Mouse (Mus musculus): ENCODE data around the gene Gm6217. TPM values are rescaled to one million over a fixed set of nuclear protein-coding genes. Genes with fewer than 3 reads are reported as not detected.
"Not testable (repeated sequence)": the region's sequence is repeated elsewhere in the genome, so short reads cannot be mapped to it uniquely, and the experiment has no call there.

Gene Gm6217
- polyA plus RNA-seq (2016; fragmentation: Nextera tagmentation; extraction: Ambion mirVana) = not detected in 2 replicates

DNA sequence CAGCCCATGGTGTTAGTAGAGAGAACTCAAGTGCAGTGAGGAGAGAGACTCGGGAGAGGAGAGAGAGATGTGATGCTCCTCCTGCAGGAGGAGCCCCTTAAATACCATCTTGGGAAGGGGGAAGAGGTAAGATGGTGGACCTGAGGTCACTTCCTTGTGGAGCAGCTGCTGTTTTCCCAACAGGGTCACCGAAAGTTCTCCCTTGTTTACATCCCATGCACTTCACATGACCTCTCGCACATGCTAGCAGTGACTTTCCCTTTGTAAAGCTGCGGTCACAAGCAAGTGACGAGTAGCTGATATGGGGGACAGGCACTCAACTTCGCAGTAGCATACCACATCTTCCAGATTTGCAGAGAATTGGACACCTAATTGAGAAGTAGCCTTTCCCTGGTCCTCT lies at the start of gene Gm6217:
Gm6217 (minus strand) TSS at position 74 of the 400 bp plus-strand sequence.
- not testable (repeated sequence) for ATAC-seq; H3K9me3 ChIP-seq (replicated peaks)

DNA sequence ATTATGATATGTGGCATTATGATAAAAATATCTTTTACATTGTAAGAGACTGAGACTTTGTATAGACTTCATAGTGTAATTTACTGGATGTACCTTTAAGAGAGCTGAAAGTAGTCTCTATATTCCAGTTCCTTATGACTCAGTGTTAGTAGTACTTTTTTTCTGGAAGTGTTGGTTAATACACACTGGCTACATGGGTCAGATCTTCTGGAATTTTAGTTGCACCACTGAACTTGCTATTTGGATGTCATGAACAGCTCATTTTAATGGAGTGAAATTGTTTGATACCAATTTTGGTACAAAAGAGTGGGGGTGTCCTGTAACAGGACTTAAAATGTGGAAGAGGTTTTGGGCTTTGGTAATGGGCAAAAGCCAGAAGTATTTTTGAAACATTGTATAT lies 46.6 kb upstream of the Gm6217 start:
- H3K4me3 ChIP-seq = no peak overlapping the region
- H3K4me1 ChIP-seq = peaks cover 24% of the 10 kb centered on the region
- no peaks in the 10 kb centered on the region for H3K9me3 ChIP-seq (replicated peaks)
- no peak overlapping the region for H3K4me2 ChIP-seq
- ATAC-seq = no peak
- H3K36me3 ChIP-seq = no peaks in the 10 kb centered on the region
- no peak overlapping the region for H3K9ac ChIP-seq
- no peak overlapping the region for H3K27ac ChIP-seq
- no peaks in the 10 kb centered on the region for H3K27me3 ChIP-seq (replicated peaks)

More for the DNA sequence above, at the start of gene Gm6217:
- not testable (repeated sequence) for H3K27me3 ChIP-seq (replicated peaks); H3K4me1 ChIP-seq; H3K27ac ChIP-seq; H3K4me2 ChIP-seq; H3K4me3 ChIP-seq; H3K9ac ChIP-seq; H3K36me3 ChIP-seq
- no CpG with 5 or more reads among the region's 6 CpGs for WGBS (ENCODE audit: insufficient replicate concordance)

- no peaks in the 10 kb centered on the region for H3K27me3 ChIP-seq (replicated peaks)
- H3K9me3 ChIP-seq (replicated peaks) = no peaks in the 10 kb centered on the region
- H3K36me3 ChIP-seq = no peaks in the 10 kb centered on the region
- H3K27ac ChIP-seq = no peak overlapping the region
- WGBS (ENCODE audit: insufficient replicate concordance) = 32% methylated on average over 5 of the region's 5 CpGs
- H3K4me3 ChIP-seq = no peak overlapping the region
- no peak for ATAC-seq
- peaks cover 29% of the 10 kb centered on the region for H3K4me1 ChIP-seq
- no peak overlapping the region for H3K4me2 ChIP-seq
- no peak overlapping the region for H3K9ac ChIP-seq
These were observed 44.6 kb upstream of the Gm6217 start for GRCm38 (mm10) chr1:82975750-82976149.

DNA sequence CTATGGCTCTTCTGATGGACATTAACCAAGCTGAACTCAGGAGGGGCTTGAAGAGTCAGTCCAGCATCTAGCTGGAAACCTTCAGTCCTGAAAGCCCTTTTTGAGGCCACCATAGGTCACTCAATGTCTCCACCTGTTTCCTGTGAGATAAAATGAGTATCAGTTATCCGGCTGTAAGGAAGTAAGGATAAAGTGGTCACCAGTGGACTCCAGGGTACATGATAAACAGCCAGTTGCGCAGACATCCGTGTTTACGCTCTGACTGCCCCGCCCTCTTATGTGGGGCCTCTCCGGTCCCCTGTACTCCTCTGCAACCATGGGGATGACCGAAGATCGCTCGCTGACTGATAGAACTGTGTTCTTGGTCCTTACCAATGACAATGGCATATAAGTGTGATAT lies 43.1 kb upstream of the Gm6217 start:
- Histone ChIP-seq H3K4me3 (no peak overlapping the region), H3K27me3 (replicated peaks) (no peaks in the 10 kb centered on the region), H3K36me3 (no peaks in the 10 kb centered on the region), H3K9me3 (replicated peaks) (no peaks in the 10 kb centered on the region), H3K4me2 (peak overlapping the region; percentile 37), H3K27ac (peak overlapping the region; percentile 39; the same call in 1 of the 2 replicates), H3K4me1 (peaks cover 29% of the 10 kb centered on the region), H3K9ac (no peak overlapping the region)
- peak; percentile 93 for ATAC-seq
- 17% methylated on average over 9 of the region's 9 CpGs for WGBS (ENCODE audit: insufficient replicate concordance)

- Histone ChIP-seq H3K27ac (peak overlapping the region; percentile 39; the same call in 1 of the 2 replicates), H3K4me1 (peaks cover 29% of the 10 kb centered on the region)
These were observed 42.7 kb upstream of the Gm6217 start for GRCm38 (mm10) chr1:82973901-82974300.

DNA sequence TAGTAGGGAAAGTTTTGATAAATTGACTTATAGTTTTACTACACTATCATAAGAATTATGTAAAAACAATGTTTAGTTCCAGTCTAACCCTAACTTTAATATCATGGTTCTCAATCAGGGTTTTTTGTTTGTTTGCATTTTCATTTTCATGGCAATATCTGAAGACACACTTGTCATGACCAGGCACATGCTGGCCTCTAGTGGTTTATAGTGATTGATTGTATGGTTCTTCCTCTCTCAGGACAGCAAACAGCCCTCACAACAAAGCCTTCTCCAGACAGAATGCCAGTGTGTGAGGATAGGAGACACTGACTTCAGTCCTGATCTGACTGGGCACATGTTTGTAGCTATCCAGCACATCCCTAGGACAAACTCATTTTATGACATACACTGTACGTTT lies 42.0 kb upstream of the Gm6217 start:
- Histone ChIP-seq H3K4me2 (no peak overlapping the region), H3K4me1 (peaks cover 29% of the 10 kb centered on the region), H3K9me3 (replicated peaks) (no peaks in the 10 kb centered on the region), H3K36me3 (no peaks in the 10 kb centered on the region), H3K4me3 (no peak overlapping the region), H3K27me3 (replicated peaks) (no peaks in the 10 kb centered on the region), H3K9ac (no peak overlapping the region), H3K27ac (no peak overlapping the region)
- ATAC-seq = no peak
- WGBS (ENCODE audit: insufficient replicate concordance) = 59% methylated on average over 1 of the region's 1 CpGs

More at GRCm38 (mm10) chr1:82973901-82974300, 42.7 kb upstream of the Gm6217 start:
- Histone ChIP-seq H3K9me3 (replicated peaks) (no peaks in the 10 kb centered on the region), H3K4me2 (peak overlapping the region; percentile 37; the same call in 1 of the 2 replicates), H3K4me3 (no peak overlapping the region), H3K36me3 (no peaks in the 10 kb centered on the region), H3K27me3 (replicated peaks) (no peaks in the 10 kb centered on the region), H3K9ac (no peak overlapping the region; the same call in 1 of the 2 replicates)
- 23% methylated on average over 6 of the region's 6 CpGs for WGBS (ENCODE audit: insufficient replicate concordance)
- peak; percentile 19 for ATAC-seq

DNA sequence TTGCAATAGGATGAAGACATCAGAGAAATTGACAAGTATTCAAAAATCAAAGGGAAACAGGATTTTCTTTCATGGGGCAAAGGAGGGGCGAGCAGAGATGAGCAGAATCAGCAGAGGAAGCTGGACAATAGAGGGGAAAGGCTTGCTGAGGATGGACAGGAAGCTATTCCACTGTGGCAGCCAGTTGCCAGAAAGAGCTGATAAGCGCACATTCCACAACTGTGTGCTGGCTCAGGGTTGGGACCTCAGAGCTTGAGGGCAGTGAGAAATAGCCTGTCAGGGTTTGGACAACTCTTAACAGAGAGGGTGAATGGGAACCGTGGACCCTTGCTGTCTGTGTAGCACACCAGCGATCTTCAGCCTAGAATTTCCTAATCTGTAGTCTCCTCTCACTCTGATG lies 40.8 kb upstream of the Gm6217 start:
- peak; percentile 66 for ATAC-seq
- Histone ChIP-seq H3K4me2 (no peak overlapping the region), H3K9ac (no peak overlapping the region), H3K4me1 (peaks cover 29% of the 10 kb centered on the region), H3K36me3 (no peaks in the 10 kb centered on the region), H3K27ac (0 out of 2 replicates have a peak overlapping the region, but pooled peaks have one; percentile 45), H3K27me3 (replicated peaks) (no peaks in the 10 kb centered on the region), H3K9me3 (replicated peaks) (no peaks in the 10 kb centered on the region), H3K4me3 (no peak overlapping the region)
- 20% methylated on average over 4 of the region's 4 CpGs for WGBS (ENCODE audit: insufficient replicate concordance)

DNA sequence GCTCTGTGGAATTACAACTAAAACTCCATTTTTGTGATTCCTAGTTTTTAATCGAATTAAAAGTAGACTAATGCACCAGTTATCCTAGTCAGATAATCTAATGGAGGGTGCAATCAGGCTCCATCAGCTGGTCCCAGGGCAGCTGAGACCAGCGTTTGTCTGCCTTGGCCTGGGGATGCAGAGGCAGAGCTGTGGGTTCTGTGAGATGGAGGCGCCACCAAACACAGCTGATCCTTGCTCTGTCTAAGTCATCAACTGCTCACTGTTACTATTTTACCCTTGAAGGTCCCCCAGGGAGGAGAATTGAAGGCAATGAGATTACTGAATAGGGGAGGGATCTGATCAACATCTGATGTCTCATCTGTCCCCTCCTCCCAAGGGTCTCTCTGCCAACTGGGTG lies 35.2 kb upstream of the Gm6217 start:
- Histone ChIP-seq H3K4me3 (no peak overlapping the region), H3K27ac (no peak overlapping the region), H3K9me3 (replicated peaks) (no peaks in the 10 kb centered on the region), H3K36me3 (no peaks in the 10 kb centered on the region), H3K4me2 (no peak overlapping the region), H3K4me1 (no peaks in the 10 kb centered on the region; the same call in 1 of the 2 replicates), H3K27me3 (replicated peaks) (no peaks in the 10 kb centered on the region), H3K9ac (no peak overlapping the region)
- WGBS (ENCODE audit: insufficient replicate concordance) = 53% methylated on average over 3 of the region's 3 CpGs
- no peak for ATAC-seq

DNA sequence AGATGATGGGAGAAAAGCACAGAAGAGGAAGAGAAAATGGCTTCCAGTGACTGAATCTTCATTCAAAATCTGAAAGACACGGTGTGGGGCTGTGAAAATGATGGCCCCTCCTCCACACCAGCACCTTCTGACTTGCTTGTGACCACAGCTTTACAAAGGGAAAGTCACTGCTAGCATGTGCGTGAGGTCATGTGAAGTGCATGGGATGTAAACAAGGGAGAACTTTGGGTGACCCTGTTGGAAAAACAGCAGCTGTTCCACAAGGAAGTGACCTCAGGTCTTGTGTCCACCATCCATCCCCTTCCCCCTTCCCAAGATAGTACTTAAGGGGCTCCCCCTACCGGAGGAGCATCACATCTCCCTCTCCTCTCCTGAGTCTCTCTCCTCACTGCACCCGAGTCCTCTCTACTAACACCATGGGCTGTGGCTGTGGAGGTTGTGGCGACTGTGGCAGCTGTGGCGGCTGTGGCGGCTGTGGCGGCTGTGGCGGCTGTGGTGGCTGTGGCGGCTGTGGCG lies 28.7 kb upstream of the Gm6217 start, which contains the start of gene Gm47955:
Gm47955 (plus strand) TSS at position 417 of the 516 bp plus-strand sequence.
- H3K4me3 ChIP-seq = no peak within 1 kb of the TSS
- H3K36me3 ChIP-seq = no peaks in the 10 kb centered on the region
- no peak within 1 kb of the TSS for H3K27ac ChIP-seq
- no peak for ATAC-seq
- no peaks in the 10 kb centered on the region for H3K4me1 ChIP-seq
- WGBS (ENCODE audit: insufficient replicate concordance) = 78% methylated on average over 11 of the region's 11 CpGs
- no peaks in the 10 kb centered on the region for H3K27me3 ChIP-seq (replicated peaks)
- no peak within 1 kb of the TSS for H3K9ac ChIP-seq
- no peaks in the 10 kb centered on the region for H3K9me3 ChIP-seq (replicated peaks)
- H3K4me2 ChIP-seq = no peak within 1 kb of the TSS

DNA sequence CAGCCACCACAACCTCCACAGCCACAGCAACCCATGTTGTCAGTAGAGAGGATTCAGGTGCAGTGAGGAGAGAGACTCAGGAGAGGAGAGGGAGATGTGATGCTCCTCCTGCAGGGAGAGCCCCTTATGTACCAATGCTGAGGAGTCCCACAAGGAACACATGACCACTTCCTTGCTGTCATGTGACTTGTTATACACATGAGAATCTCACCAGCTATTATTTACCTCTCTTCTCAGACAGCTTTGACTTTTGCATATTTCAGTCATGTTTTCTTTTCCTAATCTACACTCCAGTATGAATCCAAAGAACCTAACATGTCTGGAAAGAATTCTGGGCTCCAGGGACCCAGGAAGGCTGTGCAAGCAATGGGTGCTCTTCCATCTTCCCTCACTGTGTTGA lies 24.7 kb upstream of the Gm6217 start, which contains the start of gene Gm7544:
Gm7544 (minus strand) TSS at position 101 of the 400 bp plus-strand sequence.
- not testable (repeated sequence) for H3K27ac ChIP-seq; ATAC-seq; H3K4me2 ChIP-seq; H3K9ac ChIP-seq; H3K27me3 ChIP-seq (replicated peaks); H3K4me1 ChIP-seq; H3K4me3 ChIP-seq; H3K9me3 ChIP-seq (replicated peaks); H3K36me3 ChIP-seq

DNA sequence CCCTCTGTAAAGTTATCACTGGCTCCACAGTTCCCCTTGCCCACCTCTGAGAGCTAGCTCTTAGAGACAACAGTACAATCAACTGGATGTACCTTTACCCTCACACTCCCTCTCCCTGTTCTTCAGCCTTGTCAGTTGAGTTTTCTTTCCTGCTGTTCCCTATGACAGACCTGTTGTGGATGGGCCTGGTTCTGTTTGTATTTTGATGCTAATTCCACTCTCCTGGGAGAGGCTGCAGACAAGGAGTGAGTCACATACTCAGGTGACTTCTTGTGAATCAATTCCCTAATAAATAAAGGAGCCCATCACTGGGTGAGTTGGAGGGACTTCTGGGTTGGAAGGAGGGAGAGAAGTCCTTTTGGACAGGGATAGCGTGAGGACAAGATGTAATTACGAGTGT lies 17.4 kb upstream of the Gm6217 start:
- Histone ChIP-seq H3K4me3 (no peak overlapping the region), H3K27ac (no peak overlapping the region), H3K4me1 (no peaks in the 10 kb centered on the region), H3K9me3 (replicated peaks) (no peaks in the 10 kb centered on the region), H3K4me2 (no peak overlapping the region), H3K9ac (no peak overlapping the region), H3K27me3 (replicated peaks) (no peaks in the 10 kb centered on the region), H3K36me3 (no peaks in the 10 kb centered on the region)
- ATAC-seq = no peak
- WGBS (ENCODE audit: insufficient replicate concordance) = 66% methylated on average over 2 of the region's 2 CpGs

- not testable (repeated sequence) for H3K9me3 ChIP-seq (replicated peaks); H3K4me1 ChIP-seq; H3K4me3 ChIP-seq; H3K27me3 ChIP-seq (replicated peaks); ATAC-seq; H3K9ac ChIP-seq; H3K4me2 ChIP-seq; H3K27ac ChIP-seq; H3K36me3 ChIP-seq
- 75% methylated on average over 2 of the region's 2 CpGs for WGBS (ENCODE audit: insufficient replicate concordance)
These were observed 14.8 kb upstream of the Gm6217 start for GRCm38 (mm10) chr1:82946029-82946428.

DNA sequence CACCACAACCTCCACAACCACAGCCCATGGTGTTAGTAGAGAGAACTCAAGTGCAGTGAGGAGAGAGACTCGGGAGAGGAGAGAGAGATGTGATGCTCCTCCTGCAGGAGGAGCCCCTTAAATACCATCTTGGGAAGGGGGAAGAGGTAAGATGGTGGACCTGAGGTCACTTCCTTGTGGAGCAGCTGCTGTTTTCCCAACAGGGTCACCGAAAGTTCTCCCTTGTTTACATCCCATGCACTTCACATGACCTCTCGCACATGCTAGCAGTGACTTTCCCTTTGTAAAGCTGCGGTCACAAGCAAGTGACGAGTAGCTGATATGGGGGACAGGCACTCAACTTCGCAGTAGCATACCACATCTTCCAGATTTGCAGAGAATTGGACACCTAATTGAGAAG lies 12.1 kb upstream of the Gm6217 start, which contains the start of gene A030003K21Rik:
A030003K21Rik (minus strand) TSS at position 94 of the 400 bp plus-strand sequence.
- peaks cover 16% of the 10 kb centered on the region for H3K9me3 ChIP-seq (replicated peaks)
- not testable (repeated sequence) for H3K27me3 ChIP-seq (replicated peaks); ATAC-seq; H3K27ac ChIP-seq; H3K9ac ChIP-seq; H3K4me3 ChIP-seq; H3K4me1 ChIP-seq; H3K36me3 ChIP-seq; H3K4me2 ChIP-seq
- WGBS (ENCODE audit: insufficient replicate concordance) = no CpG with 5 or more reads among the region's 6 CpGs

Measured in liver, embryonic 12.5 days (tissue).